Mouse (Mus musculus) heart, adult 2 months (tissue): ENCODE data around the gene Hyal1.

Experiments used
- CTCF ChIP-seq: fragments of 200-600 bp; IDR thresholded peaks from 2 replicates; pipeline ENCODE4 v1.8.1; 2022; ENCODE audit warnings: antibody characterized with exemption, mild to moderate bottlenecking, moderate library complexity
- EP300 ChIP-seq: fragments of 200-500 bp; IDR thresholded peaks from 2 replicates; pipeline ENCODE4 v1.6.1; 2011; ENCODE audit warnings: low read depth, low read length, control low read depth; ENCODE audit not compliant: insufficient read depth
- POLR2A ChIP-seq: fragments of 200-500 bp; IDR thresholded peaks from 2 replicates; pipeline ENCODE4 v1.6.1; 2011; ENCODE audit warnings: mild to moderate bottlenecking, low read depth, low read length, control low read depth; ENCODE audit not compliant: insufficient read depth

GRCm38 (mm10) chr9:107581584-107581983 is 4.9 kb downstream of the Hyal1 start:
- TF ChIP-seq EP300, result no peak
- TF ChIP-seq POLR2A, result no peak
- TF ChIP-seq CTCF, result no peak
